Mouse (Mus musculus) liver, embryonic 14.5 days (tissue): ENCODE measurements at regions not wholly inside any gene's neighbourhood (a gene's known extent, or its start where the extent isn't known, plus 50 kb on each side); places are given as distances from the start of the nearest gene placed in this dataset.

Experiments used
- ATAC-seq: fragments of 200-750 bp; cut with Nextera tagmentation; 2 replicates; pipeline ENCODE4 v1.8.0; 2017; ENCODE audit warnings: moderate number of reproducible peaks, mild to moderate bottlenecking, moderate library complexity; ENCODE audit not compliant: insufficient read depth
- DNase-seq, 3 experiments: peaks; one replicate each; pipeline ENCODE4 v3.0.0-alpha.2; 2012 to 2013; ENCODE audit warnings: low read depth in 3 of 3, low spot score in 3 of 3
- H3K27ac ChIP-seq: fragments of 300-500 bp; sonication (generic); 2 replicates; pipeline ENCODE4 v1.5.1; 2014; ENCODE audit warnings: moderate library complexity, mild to moderate bottlenecking, control low read depth, inconsistent platforms
- H3K27me3 ChIP-seq: fragments of 300-500 bp; sonication (generic); 2 replicates; pipeline ENCODE4 v1.6.1; 2014; ENCODE audit warnings: mild to moderate bottlenecking, low read length, moderate library complexity; ENCODE audit not compliant: control insufficient read depth, insufficient read depth
- H3K36me3 ChIP-seq: fragments of 300-500 bp; sonication (generic); replicated peaks from 2 replicates; pipeline ENCODE4 v1.6.1; 2014; ENCODE audit warnings: low read depth; ENCODE audit not compliant: control insufficient read depth, insufficient read depth
- H3K4me1 ChIP-seq, 2 experiments: fragments of 200-500 bp in 1 of 2; fragments of 300-500 bp in 1 of 2; sonication (generic) in 1 of 2; replicated peaks; 2 replicates each; pipeline ENCODE4 v1.6.1; 2012 to 2014; ENCODE audit warnings: antibody characterized with exemption in 1 of 2, inconsistent platforms in 1 of 2, low read length in 1 of 2; ENCODE audit not compliant: control insufficient read depth in 2 of 2, insufficient read depth in 2 of 2
- H3K4me2 ChIP-seq: fragments of 300-500 bp; sonication (generic); 2 replicates; pipeline ENCODE4 v1.6.1; 2014; ENCODE audit warnings: low read depth, mild to moderate bottlenecking, control low read depth, moderate library complexity
- H3K4me3 ChIP-seq, 2 experiments: fragments of 200-500 bp in 1 of 2; fragments of 300-500 bp in 1 of 2; sonication (generic) in 1 of 2; 2 replicates each; pipeline ENCODE4 v1.5.1; 2012 to 2014; ENCODE audit warnings: low read depth in 2 of 2, low read length in 2 of 2, mild to moderate bottlenecking in 2 of 2, control low read depth in 1 of 2, inconsistent platforms in 1 of 2, moderate library complexity in 1 of 2; ENCODE audit not compliant: insufficient read depth in 1 of 2
- H3K9ac ChIP-seq: fragments of 300-500 bp; sonication (generic); replicated peaks from 2 replicates; pipeline ENCODE4 v1.6.1; 2014; ENCODE audit warnings: mild to moderate bottlenecking, control low read depth, moderate library complexity
- H3K9me3 ChIP-seq: fragments of 300-500 bp; sonication (generic); 2 replicates; pipeline ENCODE4 v1.6.1; 2016; ENCODE audit warnings: low read length, mixed read lengths; ENCODE audit not compliant: control insufficient read depth
- CTCF ChIP-seq: IDR thresholded peaks from 2 replicates; pipeline ENCODE4 v1.5.1; 2016; ENCODE audit warnings: antibody characterized with exemption, low read depth, control low read depth
- EP300 ChIP-seq: IDR thresholded peaks from 2 replicates; pipeline ENCODE4 v1.6.1; 2016; ENCODE audit warnings: antibody characterized with exemption, low read depth
- WGBS: fragments of 180-500 bp; shearing (Covaris S2); extraction: QIAGEN DNeasy Blood & Tissue Kit; methylation state at CpG from one replicate; pipeline ENCODE4 v1.1.7; 2014; ENCODE audit not compliant: insufficient replicate concordance; 5-methylcytosine and 5-hydroxymethylcytosine counted together

- 43% methylated on average over 5 of the region's 5 CpGs for WGBS
- no peak overlapping the region for H3K4me2 ChIP-seq
- ATAC-seq (no peak), DNase-seq (no peak)
- H3K36me3 ChIP-seq, result no peaks in the 10 kb centered on the region
- H3K4me3 ChIP-seq, result no peak overlapping the region
- H3K9me3 ChIP-seq, result no peaks in the 10 kb centered on the region
- H3K9ac ChIP-seq, result no peak overlapping the region
- no peaks in the 10 kb centered on the region for H3K4me1 ChIP-seq
- no peak for TF ChIP-seq CTCF
- no peak for TF ChIP-seq EP300
- H3K27me3 ChIP-seq, result no peaks in the 10 kb centered on the region
- H3K27ac ChIP-seq, result no peak overlapping the region
Measured at GRCm38 (mm10) chr2:173431841-173432240, 90.5 kb upstream of the 1700021F07Rik start.

DNA sequence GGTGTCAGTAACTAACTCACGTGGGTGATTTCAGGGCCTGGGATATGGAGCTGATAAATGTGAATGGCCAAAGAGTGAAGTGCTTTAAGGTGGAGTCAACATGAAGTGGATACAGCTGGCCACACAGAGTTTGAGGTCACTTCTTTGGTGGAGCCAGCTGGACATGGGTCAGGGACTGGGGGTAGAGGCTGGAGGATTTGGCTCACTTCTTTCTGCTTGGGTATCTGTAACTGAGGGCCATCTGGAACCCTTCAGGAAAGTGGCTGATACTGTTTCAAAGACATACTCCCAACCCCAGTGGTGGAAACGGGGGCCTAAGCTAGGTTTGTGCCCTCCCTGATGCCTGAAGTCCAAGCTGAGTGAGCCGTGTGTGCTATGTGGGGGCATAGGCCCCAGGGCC is 90.1 kb upstream of the 1700021F07Rik start:
- Histone ChIP-seq H3K36me3 (no peaks in the 10 kb centered on the region), H3K27ac (no peak overlapping the region), H3K4me1 (no peaks in the 10 kb centered on the region), H3K4me3 (no peak overlapping the region), H3K27me3 (no peaks in the 10 kb centered on the region), H3K9me3 (no peaks in the 10 kb centered on the region), H3K9ac (no peak overlapping the region), H3K4me2 (no peak overlapping the region)
- WGBS, result 58% methylated on average over 3 of the region's 3 CpGs
- ATAC-seq, result no peak
- no peak for DNase-seq
- no peak for TF ChIP-seq EP300

- WGBS, result 59% methylated on average over 9 of the region's 9 CpGs
- no peak for TF ChIP-seq CTCF
- no peak for TF ChIP-seq EP300
- Histone ChIP-seq H3K4me3 (no peak overlapping the region), H3K9me3 (no peaks in the 10 kb centered on the region), H3K4me2 (no peak overlapping the region), H3K27ac (no peak overlapping the region), H3K9ac (no peak overlapping the region), H3K36me3 (no peaks in the 10 kb centered on the region), H3K4me1 (no peaks in the 10 kb centered on the region), H3K27me3 (no peaks in the 10 kb centered on the region)
- ATAC-seq (no peak), DNase-seq (no peak)
Measured at GRCm38 (mm10) chr2:173432886-173433624, 89.3 kb upstream of the 1700021F07Rik start.

DNA sequence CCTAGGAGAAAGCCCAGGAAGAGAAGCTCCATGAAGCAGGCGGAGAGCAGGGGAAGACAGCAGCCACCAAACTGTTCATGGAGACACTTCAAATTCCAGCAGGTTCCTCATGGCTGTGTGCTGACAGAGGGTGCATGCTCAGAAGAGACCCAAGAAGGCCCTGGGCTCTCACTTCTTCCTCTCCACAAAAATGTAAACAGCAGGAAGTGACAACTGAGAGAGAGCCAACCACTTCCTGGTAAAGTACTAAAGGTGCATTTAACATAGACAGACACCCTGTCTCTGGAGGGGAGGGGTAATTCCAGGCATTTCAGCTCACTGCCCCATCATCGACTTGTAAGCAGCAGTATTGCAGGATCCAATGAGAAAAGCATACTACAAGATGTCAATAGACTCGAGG is 85.8 kb upstream of the 1700021F07Rik start:
- TF ChIP-seq EP300 (no peak), CTCF (no peak)
- no peak overlapping the region for H3K4me3 ChIP-seq
- 31% methylated on average over 3 of the region's 3 CpGs for WGBS

DNA sequence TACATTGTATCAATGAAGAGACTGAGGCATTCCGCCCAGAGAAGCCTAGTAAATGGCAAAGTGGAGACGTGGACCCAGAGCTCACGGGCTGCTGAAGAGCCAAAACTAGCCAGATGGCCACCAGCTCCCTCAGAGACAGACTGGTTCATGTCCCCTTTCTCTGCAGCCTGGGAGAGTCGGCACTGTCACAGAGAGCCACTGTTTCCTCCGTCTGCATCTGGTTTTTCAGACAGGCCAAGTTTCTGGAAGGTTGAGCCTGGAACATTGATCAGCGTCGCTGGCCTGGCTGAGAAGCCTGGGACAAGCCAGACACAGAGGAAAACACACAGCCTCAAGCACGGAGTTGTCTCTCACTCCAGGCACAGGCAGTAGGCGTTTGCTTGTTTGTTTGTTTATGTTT is 83.4 kb upstream of the 1700021F07Rik start:
- Histone ChIP-seq H3K4me2 (no peak overlapping the region), H3K9me3 (no peaks in the 10 kb centered on the region), H3K4me1 (no peaks in the 10 kb centered on the region), H3K4me3 (no peak overlapping the region), H3K36me3 (no peaks in the 10 kb centered on the region), H3K9ac (no peak overlapping the region), H3K27me3 (no peaks in the 10 kb centered on the region), H3K27ac (no peak overlapping the region)
- no peak for ATAC-seq
- 66% methylated on average over 9 of the region's 9 CpGs for WGBS
- TF ChIP-seq EP300 (no peak), CTCF (no peak)
- no peak for DNase-seq

More for the DNA sequence above, 85.8 kb upstream of the 1700021F07Rik start:
- Histone ChIP-seq H3K9ac (no peak overlapping the region), H3K4me2 (no peak overlapping the region), H3K27ac (no peak overlapping the region), H3K27me3 (no peaks in the 10 kb centered on the region), H3K9me3 (no peaks in the 10 kb centered on the region), H3K4me1 (no peaks in the 10 kb centered on the region), H3K36me3 (no peaks in the 10 kb centered on the region)
- ATAC-seq (no peak), DNase-seq (no peak)
